Mouse (Mus musculus) intestine, postnatal 0 days (tissue): ENCODE results near the gene Gm5089. TPM values are rescaled to one million over a fixed set of nuclear protein-coding genes. Genes with fewer than 3 reads are reported as not detected.

Source experiments
- ATAC-seq: fragments of 200-750 bp; cut with Nextera tagmentation; 2 replicates; pipeline ENCODE4 v1.8.0; 2017; ENCODE audit warnings: mild to moderate bottlenecking, moderate TSS enrichment, moderate library complexity
- H3K27ac ChIP-seq: fragments of 300-500 bp; sonication (generic); 2 replicates; pipeline ENCODE4 v1.5.1; 2014; ENCODE audit warnings: mild to moderate bottlenecking, low read depth, low read length, moderate library complexity
- H3K27me3 ChIP-seq: fragments of 300-500 bp; sonication (generic); replicated peaks from 2 replicates; pipeline ENCODE4 v1.6.1; 2014; ENCODE audit warnings: low read length, mixed read lengths; ENCODE audit not compliant: control insufficient read depth, insufficient read depth
- H3K36me3 ChIP-seq: fragments of 300-500 bp; sonication (generic); 2 replicates; pipeline ENCODE4 v1.6.1; 2014; ENCODE audit warnings: mild to moderate bottlenecking, moderate library complexity; ENCODE audit not compliant: control insufficient read depth, insufficient read depth
- H3K4me1 ChIP-seq: fragments of 300-500 bp; sonication (generic); replicated peaks from 2 replicates; pipeline ENCODE4 v1.6.1; 2014; ENCODE audit warnings: antibody characterized with exemption, low read length, mixed read lengths; ENCODE audit not compliant: control insufficient read depth, insufficient read depth
- H3K4me2 ChIP-seq: fragments of 300-500 bp; sonication (generic); replicated peaks from 2 replicates; pipeline ENCODE4 v1.6.1; 2014; ENCODE audit warnings: low read depth, mild to moderate bottlenecking, moderate library complexity
- H3K4me3 ChIP-seq: fragments of 300-500 bp; sonication (generic); 2 replicates; pipeline ENCODE4 v1.5.1; 2014; ENCODE audit warnings: low read depth, low read length
- H3K9ac ChIP-seq: fragments of 300-500 bp; sonication (generic); 2 replicates; pipeline ENCODE4 v1.6.1; 2014; ENCODE audit warnings: mild to moderate bottlenecking, low read depth, low read length
- H3K9me3 ChIP-seq: fragments of 300-500 bp; sonication (generic); 2 replicates; pipeline ENCODE4 v1.6.1; 2016; ENCODE audit warnings: mixed run types; ENCODE audit not compliant: control insufficient read depth
- CTCF ChIP-seq: sonication (generic); IDR thresholded peaks from 2 replicates; pipeline ENCODE4 v1.5.1; 2016; ENCODE audit warnings: low read depth, mild to moderate bottlenecking, control low read depth, antibody characterized with exemption, moderate library complexity
- WGBS: fragments of 180-500 bp; shearing (Covaris S2); extraction: QIAGEN DNeasy Blood & Tissue Kit; methylation state at CpG from one replicate; pipeline ENCODE4 v1.1.7; 2014; 5-methylcytosine and 5-hydroxymethylcytosine counted together
- polyA plus RNA-seq: library from polyadenylated mRNA; unstranded; fragments of >200 nt; fragmentation: Nextera tagmentation; extraction: Ambion mirVana; gene quantifications from 2 replicates; pipeline ENCODE4 v1.2.1, GENCODE M21; 2015

The Gm5089 gene
- not detected in 2 replicates for polyA plus RNA-seq

- 1% methylated on average over 59 of the region's 59 CpGs for WGBS
- no peak for ATAC-seq
These were observed at the start of gene Gm5089 for GRCm38 (mm10) chr14:122450496-122451382. Gene Gm5089 (minus strand): TSS chr14:122451115.

GRCm38 (mm10) chr14:122492015-122492414 lies 41.1 kb upstream of the Gm5089 start:
- H3K27me3 ChIP-seq = peaks cover 77% of the 10 kb centered on the region

More at GRCm38 (mm10) chr14:122450496-122451382, at the start of gene Gm5089:
- Histone ChIP-seq H3K36me3 (no peaks in the 10 kb centered on the region), H3K27me3 (peaks cover 75% of the 10 kb centered on the region), H3K4me1 (no peaks in the 10 kb centered on the region), H3K9ac (no peak within 1 kb of the TSS), H3K27ac (no peak within 1 kb of the TSS), H3K9me3 (no peaks in the 10 kb centered on the region), H3K4me2 (peak within 1 kb of the TSS; percentile 43), H3K4me3 (peak within 1 kb of the TSS; percentile 14; the same call in 1 of the 2 replicates)
- TF ChIP-seq CTCF = no peak

GRCm38 (mm10) chr14:122491521-122491920 lies 40.6 kb upstream of the Gm5089 start:
- peaks cover 82% of the 10 kb centered on the region for H3K27me3 ChIP-seq
- TF ChIP-seq CTCF = no peak
- H3K4me1 ChIP-seq = no peaks in the 10 kb centered on the region
- no peak overlapping the region for H3K4me2 ChIP-seq
- H3K9me3 ChIP-seq = no peaks in the 10 kb centered on the region
- H3K9ac ChIP-seq = no peak overlapping the region
- WGBS = 79% methylated on average over 6 of the region's 6 CpGs
- no peak for ATAC-seq
- no peaks in the 10 kb centered on the region for H3K36me3 ChIP-seq
- no peak overlapping the region for H3K4me3 ChIP-seq
- H3K27ac ChIP-seq = no peak overlapping the region

More at GRCm38 (mm10) chr14:122492015-122492414, 41.1 kb upstream of the Gm5089 start:
- no peak for TF ChIP-seq CTCF
- H3K4me2 ChIP-seq = no peak overlapping the region
- no peaks in the 10 kb centered on the region for H3K9me3 ChIP-seq
- no peak overlapping the region for H3K27ac ChIP-seq
- no peak for ATAC-seq
- H3K9ac ChIP-seq = no peak overlapping the region
- no peak overlapping the region for H3K4me3 ChIP-seq
- 74% methylated on average over 1 of the region's 1 CpGs for WGBS
- no peaks in the 10 kb centered on the region for H3K4me1 ChIP-seq
- no peaks in the 10 kb centered on the region for H3K36me3 ChIP-seq

GRCm38 (mm10) chr14:122490441-122491328 lies 39.8 kb upstream of the Gm5089 start, which contains the start of gene Gm10837:
Gene Gm10837 (plus strand): TSS chr14:122490586.
- WGBS = 2% methylated on average over 51 of the region's 51 CpGs

GRCm38 (mm10) chr14:122489686-122490414 lies 38.9 kb upstream of the Gm5089 start:
- Histone ChIP-seq H3K4me1 (no peaks in the 10 kb centered on the region), H3K4me2 (no peak overlapping the region; the same call in 1 of the 2 replicates), H3K36me3 (no peaks in the 10 kb centered on the region), H3K9me3 (no peaks in the 10 kb centered on the region), H3K4me3 (0 out of 2 replicates have a peak overlapping the region, but pooled peaks have one; percentile 27), H3K9ac (no peak overlapping the region), H3K27ac (no peak overlapping the region), H3K27me3 (peaks cover 87% of the 10 kb centered on the region)
- TF ChIP-seq CTCF = no peak
- whole genome bisulfite sequencing = 6% methylated on average over 12 of the region's 12 CpGs
- no peak for ATAC-seq

More at GRCm38 (mm10) chr14:122490441-122491328, 39.8 kb upstream of the Gm5089 start, which contains the start of gene Gm10837:
- no peaks in the 10 kb centered on the region for H3K9me3 ChIP-seq
- H3K4me3 ChIP-seq = peak within 1 kb of the TSS; percentile 27
- ATAC-seq = peak; percentile 19; the same call in 1 of the 2 replicates
- H3K4me2 ChIP-seq = peak within 1 kb of the TSS; percentile 49
- no peaks in the 10 kb centered on the region for H3K4me1 ChIP-seq
- no peak within 1 kb of the TSS for H3K9ac ChIP-seq
- no peak for TF ChIP-seq CTCF
- H3K27ac ChIP-seq = no peak within 1 kb of the TSS
- no peaks in the 10 kb centered on the region for H3K36me3 ChIP-seq
- H3K27me3 ChIP-seq = peaks cover 85% of the 10 kb centered on the region
